Mouse (Mus musculus) thymus, adult 2 months (tissue): Measurements from ENCODE around the gene Mbnl1. TPM values are rescaled to one million over a fixed set of nuclear protein-coding genes. Genes with fewer than 3 reads are reported as not detected.

ENCODE experiments used
- DNase-seq: peaks from one replicate; pipeline ENCODE4 v3.0.0; 2021
- H3K27ac ChIP-seq: fragments of 200-500 bp; 2 replicates; pipeline ENCODE4 v1.5.1; 2012; ENCODE audit warnings: low read length, control low read depth; ENCODE audit not compliant: control insufficient read depth, insufficient read depth
- H3K27me3 ChIP-seq: fragments of 200-500 bp; 2 replicates; pipeline ENCODE4 v1.6.1; 2012; ENCODE audit warnings: mild to moderate bottlenecking, low read length, moderate library complexity, mixed read lengths; ENCODE audit not compliant: control insufficient read depth, insufficient read depth
- H3K36me3 ChIP-seq: fragments of 200-500 bp; 2 replicates; pipeline ENCODE4 v1.6.1; 2012; ENCODE audit warnings: mild to moderate bottlenecking, low read length, moderate library complexity; ENCODE audit not compliant: control insufficient read depth, insufficient read depth
- H3K4me1 ChIP-seq: fragments of 200-500 bp; replicated peaks from 2 replicates; pipeline ENCODE4 v1.6.1; 2012; ENCODE audit warnings: low read length; ENCODE audit not compliant: control insufficient read depth, insufficient read depth
- H3K4me3 ChIP-seq: fragments of 200-500 bp; 2 replicates; pipeline ENCODE4 v1.5.1; 2012; ENCODE audit warnings: mild to moderate bottlenecking, low read length, control low read depth, moderate library complexity; ENCODE audit not compliant: control insufficient read depth, insufficient read depth
- CTCF ChIP-seq: fragments of 200-500 bp; IDR thresholded peaks from 2 replicates; pipeline ENCODE4 v1.5.1; 2012; ENCODE audit warnings: mild to moderate bottlenecking, control low read depth, low read length, moderate library complexity, borderline replicate concordance; ENCODE audit not compliant: control insufficient read depth, poor library complexity, insufficient read depth; ENCODE audit errors: extremely low read depth
- POLR2A ChIP-seq: fragments of 200-500 bp; IDR thresholded peaks from 2 replicates; pipeline ENCODE4 v1.6.1; 2012; ENCODE audit warnings: mild to moderate bottlenecking, low read length, control low read depth, moderate library complexity; ENCODE audit not compliant: control insufficient read depth, poor library complexity, insufficient read depth; ENCODE audit errors: extremely low read depth
- WGBS: fragments of 180-500 bp; shearing (Covaris S2); methylation state at CpG from one replicate; pipeline ENCODE4 v1.1.7; 2018; 5-methylcytosine and 5-hydroxymethylcytosine counted together
- polyA plus RNA-seq: library from polyadenylated mRNA; depleted of rRNA; stranded (reverse); fragments of >200 nt; gene quantifications from 2 replicates; pipeline ENCODE4 v1.2.3, GENCODE M21; 2012; rRNA removed

Mbnl1 gene
- polyA plus RNA-seq, result 291 and 334 TPM in 2 replicates

DNA sequence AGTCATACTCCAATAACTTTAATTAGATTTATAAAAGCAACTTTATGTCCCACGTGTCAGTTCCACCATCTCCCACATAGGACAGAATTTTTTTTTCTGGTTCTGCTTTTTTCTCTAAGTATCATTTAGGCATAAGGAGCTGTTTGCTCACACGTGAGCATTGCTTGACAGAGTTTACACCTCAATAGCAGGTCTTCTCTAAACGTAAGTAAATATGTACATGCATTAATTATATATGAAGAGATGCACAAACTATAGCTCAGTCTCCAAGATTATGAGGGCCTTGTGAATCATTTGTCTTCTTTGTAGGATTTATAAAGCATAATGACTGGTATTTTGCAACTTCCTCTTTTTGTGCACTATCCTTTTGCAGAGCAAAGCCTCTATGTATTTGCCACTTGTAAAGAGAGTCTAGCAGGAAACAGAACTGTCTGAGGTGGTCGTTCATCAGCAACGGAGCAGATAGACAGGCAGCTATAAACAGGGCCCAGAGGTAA, at the start of gene Mbnl1:
Gene Mbnl1 (plus strand): TSS at position 150 of the 497 bp plus-strand sequence.
- 4% methylated on average over 5 of the region's 5 CpGs for WGBS
- H3K27me3 ChIP-seq, result no peaks in the 10 kb centered on the region
- no peak for TF ChIP-seq CTCF
- no peak within 1 kb of the TSS for H3K4me3 ChIP-seq
- no peaks in the 10 kb centered on the region for H3K36me3 ChIP-seq
- DNase-seq, result peak; percentile 43
- 0 out of 2 replicates have a peak, but pooled peaks cover 2% of the 10 kb centered on the region for H3K4me1 ChIP-seq
- peak within 1 kb of the TSS; percentile 19; the same call in 1 of the 2 replicates for H3K27ac ChIP-seq

DNA sequence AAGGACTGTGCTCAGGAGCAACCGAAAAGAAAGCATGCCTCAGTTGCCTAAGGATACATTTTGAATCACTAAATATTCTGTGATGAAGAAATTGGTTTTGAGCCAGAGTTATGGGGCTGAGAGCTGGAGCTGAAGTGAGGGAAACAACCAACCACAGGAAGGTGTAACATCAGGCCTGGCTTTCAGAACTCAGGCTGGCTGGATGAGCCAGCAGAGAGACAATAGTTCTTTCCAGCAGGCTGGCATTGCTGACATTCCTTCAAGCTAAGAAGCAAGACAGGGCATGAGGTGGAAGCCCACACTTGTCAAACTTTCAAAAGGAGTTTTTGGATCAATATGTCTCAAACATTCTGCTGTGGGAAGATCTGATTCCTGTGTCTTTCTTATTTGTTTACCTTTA, 48.5 kb upstream of the Mbnl1 start:
- WGBS, result 94% methylated on average over 1 of the region's 1 CpGs
- no peak for TF ChIP-seq POLR2A
- no peak for TF ChIP-seq CTCF
- no peaks in the 10 kb centered on the region for H3K36me3 ChIP-seq
- DNase-seq, result no peak
- no peaks in the 10 kb centered on the region for H3K4me1 ChIP-seq
- no peak overlapping the region for H3K4me3 ChIP-seq
- no peak overlapping the region for H3K27ac ChIP-seq
- H3K27me3 ChIP-seq, result no peaks in the 10 kb centered on the region

DNA sequence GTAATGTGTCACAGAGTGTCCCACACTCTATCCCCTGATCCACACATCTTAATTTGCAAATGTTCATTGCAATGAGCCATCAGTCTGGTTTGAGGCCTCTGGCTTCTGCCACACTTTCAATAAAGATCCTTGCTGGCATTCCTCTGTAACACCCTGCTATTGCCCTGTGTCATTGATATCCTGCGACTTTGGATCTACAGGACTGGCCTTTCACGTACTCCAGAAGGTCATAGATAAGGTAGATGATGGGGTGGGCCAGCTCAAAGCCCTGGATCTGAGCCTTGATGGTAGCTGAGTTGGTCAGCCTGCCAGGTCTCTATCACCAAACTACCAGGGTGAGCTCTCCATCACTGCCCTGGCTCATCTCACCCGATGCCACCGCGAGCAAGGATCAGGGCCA, 43.6 kb upstream of the Mbnl1 start:
- 97% methylated on average over 5 of the region's 5 CpGs for WGBS
- H3K27ac ChIP-seq, result no peak overlapping the region
- no peak for TF ChIP-seq CTCF
- no peak for TF ChIP-seq POLR2A
- H3K27me3 ChIP-seq, result no peaks in the 10 kb centered on the region
- DNase-seq, result no peak
- no peaks in the 10 kb centered on the region for H3K36me3 ChIP-seq
- H3K4me3 ChIP-seq, result no peak overlapping the region
- H3K4me1 ChIP-seq, result no peaks in the 10 kb centered on the region

DNA sequence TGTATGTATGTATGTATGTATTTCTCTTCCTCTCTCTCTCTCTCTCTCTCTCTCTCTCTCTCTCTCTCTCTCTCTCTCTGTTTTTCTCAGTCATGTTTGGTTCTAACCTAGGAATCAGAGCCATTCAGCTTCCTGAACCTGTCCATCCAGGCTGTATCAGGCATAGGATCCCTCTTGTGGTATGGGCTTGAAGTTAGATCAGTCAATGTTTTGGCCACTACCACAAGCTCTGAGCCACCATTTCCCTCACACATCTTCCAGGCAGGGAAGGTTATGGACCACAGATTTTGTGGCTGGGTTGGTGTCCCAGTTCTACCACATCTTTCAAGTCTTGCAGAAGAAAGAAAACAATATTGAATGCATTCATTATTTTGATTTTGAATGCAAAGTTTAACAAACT, 35.4 kb upstream of the Mbnl1 start:
- no peak for TF ChIP-seq CTCF
- TF ChIP-seq POLR2A, result no peak
- no peaks in the 10 kb centered on the region for H3K36me3 ChIP-seq
- no peak overlapping the region for H3K27ac ChIP-seq
- no peaks in the 10 kb centered on the region for H3K27me3 ChIP-seq
- no peak for DNase-seq
- H3K4me1 ChIP-seq, result no peaks in the 10 kb centered on the region
- no peak overlapping the region for H3K4me3 ChIP-seq

DNA sequence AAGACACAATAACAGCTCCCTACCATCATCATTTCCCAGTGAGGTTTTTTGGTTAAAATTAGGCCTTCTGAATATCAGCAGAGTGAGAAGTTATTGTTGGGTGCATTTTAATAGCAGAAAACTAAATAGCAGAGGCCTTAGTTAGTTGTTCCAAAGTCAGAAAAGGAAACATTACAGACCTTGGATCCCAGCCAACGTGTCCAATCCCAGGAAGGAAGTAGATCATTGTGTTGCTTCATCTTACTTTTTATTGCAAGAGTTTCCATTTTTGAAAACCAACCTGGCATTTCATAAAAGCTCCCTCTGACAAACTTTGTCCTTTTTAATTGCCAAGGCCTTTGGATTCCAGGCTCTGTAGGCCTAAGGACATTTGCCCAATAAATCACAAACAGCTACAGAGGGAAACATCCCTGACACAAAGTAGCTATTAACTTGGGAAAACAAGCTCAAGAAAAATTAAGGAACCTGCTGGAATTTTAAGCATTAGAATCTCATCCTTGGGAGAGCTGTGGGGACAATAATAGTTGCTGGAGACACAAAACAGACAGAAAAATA, 34.9 kb upstream of the Mbnl1 start:
- Histone ChIP-seq H3K27ac (no peak overlapping the region), H3K4me3 (no peak overlapping the region), H3K4me1 (no peaks in the 10 kb centered on the region), H3K36me3 (no peaks in the 10 kb centered on the region), H3K27me3 (no peaks in the 10 kb centered on the region)
- TF ChIP-seq CTCF, result no peak
- no peak for TF ChIP-seq POLR2A
- WGBS, result 70% methylated on average over 1 of the region's 1 CpGs
- no peak for DNase-seq

DNA sequence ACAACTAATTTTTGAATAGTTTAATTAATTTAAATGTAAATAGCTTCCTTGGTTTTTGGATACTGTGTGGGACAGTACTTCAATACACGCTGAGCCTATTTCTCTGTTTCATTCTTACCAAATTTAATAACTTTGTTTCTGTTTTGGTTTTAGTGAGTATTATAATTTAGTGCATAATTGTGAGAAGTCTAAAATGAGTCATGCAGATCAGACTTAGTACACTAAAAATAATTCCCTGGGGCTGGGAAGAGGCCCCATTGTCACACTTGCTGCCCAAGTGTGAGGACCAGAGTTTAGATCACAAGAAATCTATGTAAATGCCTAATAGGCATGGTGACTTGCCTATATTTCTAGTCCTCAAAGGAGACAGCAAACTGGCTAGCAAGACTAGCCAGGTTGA, 33.9 kb upstream of the Mbnl1 start:
- Histone ChIP-seq H3K27ac (no peak overlapping the region), H3K36me3 (no peaks in the 10 kb centered on the region), H3K4me1 (no peaks in the 10 kb centered on the region), H3K4me3 (no peak overlapping the region), H3K27me3 (no peaks in the 10 kb centered on the region)
- DNase-seq, result no peak
- no peak for TF ChIP-seq POLR2A
- TF ChIP-seq CTCF, result no peak
- 95% methylated on average over 1 of the region's 1 CpGs for WGBS
